Mouse (Mus musculus) Muller cell, postnatal 12 days (primary cell): Measurements from ENCODE around the gene Gm7138.
"Not testable (repeated sequence)": the region's sequence is repeated elsewhere in the genome, so short reads cannot be mapped to it uniquely, and the experiment has no call there.

Experiments used
- DNase-seq: peaks from one replicate; pipeline ENCODE4 v3.0.0-alpha.2; 2015; ENCODE audit errors: inconsistent ontology term

The Gm7138 gene

DNA sequence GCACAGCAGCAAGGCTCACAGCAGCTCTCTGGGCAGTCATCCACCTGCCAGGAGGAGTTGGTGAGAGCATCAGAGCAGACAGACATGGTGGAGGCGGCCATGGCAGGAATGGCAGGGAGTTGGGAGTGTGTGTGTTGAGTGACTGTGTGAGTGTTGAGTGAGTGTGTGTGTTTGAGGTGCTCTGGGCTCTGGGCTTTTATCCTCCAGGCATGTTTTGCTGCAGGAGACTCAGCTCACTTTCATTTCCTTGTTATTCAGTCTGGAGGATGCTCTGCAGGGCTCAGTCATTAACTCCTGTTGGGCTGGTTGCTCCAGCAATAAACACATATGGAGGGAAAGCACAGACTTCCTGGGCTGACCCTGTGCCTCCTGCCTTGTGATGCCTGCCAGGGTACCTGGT is at the start of gene Gm7138:
Gene Gm7138 (minus strand): TSS at position 101 of the 400 bp plus-strand sequence.
- DNase-seq = not testable (repeated sequence)

DNA sequence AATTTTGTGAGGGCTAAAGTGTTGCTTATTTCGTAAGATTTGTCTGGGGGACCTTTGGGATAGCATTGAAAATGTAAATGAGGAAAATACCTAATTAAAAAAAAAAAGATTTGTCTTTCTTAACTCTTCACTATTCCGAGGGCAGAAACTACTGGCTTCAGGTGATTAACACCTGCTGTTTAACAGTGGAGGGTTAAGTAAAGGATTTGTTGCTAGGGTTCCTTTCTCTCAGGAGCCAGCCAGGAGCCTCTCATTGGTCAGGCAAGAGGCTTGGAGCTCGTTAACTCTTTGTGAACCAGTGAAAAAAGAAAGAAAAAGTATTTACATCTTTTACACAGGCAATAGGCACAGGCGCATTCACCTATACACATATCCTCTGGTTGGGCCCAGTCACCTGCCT is 42.5 kb upstream of the Gm7138 start:
- DNase-seq = no peak

- DNase-seq = no peak
Observed at GRCm38 (mm10) chr10:77818523-77818922, 41.8 kb upstream of the Gm7138 start.

DNA sequence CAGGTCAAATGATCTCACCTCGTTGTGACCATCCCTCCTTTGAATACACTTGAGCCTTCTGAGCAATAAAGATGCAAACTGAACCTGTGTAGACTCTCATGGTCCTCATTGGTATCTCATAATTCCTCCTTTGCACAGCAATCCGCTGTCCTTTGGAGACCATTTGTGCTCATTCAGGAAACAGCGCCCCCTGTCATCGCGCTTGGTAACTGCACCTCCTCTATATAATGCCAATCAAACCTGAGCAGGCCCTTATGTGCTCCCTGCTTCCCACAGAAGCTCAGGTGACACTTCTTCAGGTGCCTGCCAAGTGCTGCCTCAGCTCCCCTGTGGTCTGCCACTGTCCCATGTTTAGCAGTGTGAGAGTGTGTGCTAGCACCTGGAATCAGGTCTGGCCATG is 38.8 kb upstream of the Gm7138 start:
- no peak for DNase-seq

DNA sequence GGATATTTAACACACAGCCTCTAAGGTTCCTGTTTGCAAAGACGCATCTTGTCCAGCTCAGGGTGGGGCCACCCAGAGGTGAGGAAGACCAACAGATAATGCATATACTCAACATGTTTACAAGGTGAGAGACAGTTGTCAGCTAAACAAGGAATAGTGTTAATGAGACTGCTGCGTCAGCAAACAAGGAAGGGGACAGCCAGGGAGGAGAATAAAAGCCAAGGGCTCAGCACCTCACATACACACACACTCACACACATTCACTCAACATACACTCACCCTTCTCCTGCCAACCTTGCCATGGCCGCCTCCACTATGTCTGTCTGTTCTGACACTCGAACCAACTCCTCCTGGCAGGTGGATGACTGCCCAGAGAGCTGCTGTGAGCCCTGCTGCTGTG is 37.6 kb upstream of the Gm7138 start, which contains the start of gene Gm2696:
Gene Gm2696 (plus strand): TSS at position 301 of the 400 bp plus-strand sequence.
- DNase-seq = no peak

GRCm38 (mm10) chr10:77811743-77812142 is 35.0 kb upstream of the Gm7138 start, which contains the start of gene Gm9507:
Gene Gm9507, minus strand, starts transcription at chr10:77811843.
- DNase-seq = no peak

- DNase-seq = no peak
Observed at GRCm38 (mm10) chr10:77804095-77804494, 27.4 kb upstream of the Gm7138 start.

DNA sequence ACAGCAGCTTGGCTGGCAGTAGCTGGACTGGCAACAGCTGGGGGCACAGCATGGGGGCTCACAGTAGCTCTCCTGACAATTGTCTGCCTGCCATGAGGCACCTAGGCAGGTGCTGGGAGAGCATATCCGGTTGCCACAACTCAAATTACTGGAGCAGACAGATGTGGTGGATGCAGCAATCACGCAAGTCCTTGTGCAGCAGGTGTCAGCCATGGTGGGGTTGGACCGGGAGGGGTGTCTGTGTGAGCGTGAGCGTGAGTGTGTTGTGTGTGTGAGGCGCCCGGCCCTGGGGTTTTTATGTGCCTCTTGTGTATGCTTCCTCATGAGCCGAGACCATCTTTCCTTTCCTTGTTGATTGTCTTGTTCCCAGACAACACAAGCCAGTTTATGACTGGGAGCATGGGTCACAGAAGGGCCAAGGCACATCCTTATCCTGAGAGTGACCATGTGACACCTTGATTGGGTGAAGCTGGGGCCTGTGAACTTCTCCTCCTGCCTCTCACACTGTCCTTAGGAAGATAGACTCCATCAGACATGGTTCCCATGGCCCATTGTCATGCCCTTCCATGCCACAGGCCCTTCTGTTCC is 22.3 kb upstream of the Gm7138 start, which contains the start of gene Gm19668:
Gene Gm19668 (minus strand): TSS at position 213 of the 588 bp plus-strand sequence.
- DNase-seq = no peak

GRCm38 (mm10) chr10:77798164-77798920 is 21.6 kb upstream of the Gm7138 start:
- DNase-seq = not testable (repeated sequence)

- DNase-seq = no peak
Observed at GRCm38 (mm10) chr10:77797677-77798076, 20.9 kb upstream of the Gm7138 start.

- DNase-seq = no peak
Observed at GRCm38 (mm10) chr10:77794976-77795375, 18.2 kb upstream of the Gm7138 start, which contains the start of gene Gm9639. Gene Gm9639, minus strand, starts transcription at chr10:77795076.

GRCm38 (mm10) chr10:77788621-77789020 is 11.9 kb upstream of the Gm7138 start:
- DNase-seq = no peak

DNA sequence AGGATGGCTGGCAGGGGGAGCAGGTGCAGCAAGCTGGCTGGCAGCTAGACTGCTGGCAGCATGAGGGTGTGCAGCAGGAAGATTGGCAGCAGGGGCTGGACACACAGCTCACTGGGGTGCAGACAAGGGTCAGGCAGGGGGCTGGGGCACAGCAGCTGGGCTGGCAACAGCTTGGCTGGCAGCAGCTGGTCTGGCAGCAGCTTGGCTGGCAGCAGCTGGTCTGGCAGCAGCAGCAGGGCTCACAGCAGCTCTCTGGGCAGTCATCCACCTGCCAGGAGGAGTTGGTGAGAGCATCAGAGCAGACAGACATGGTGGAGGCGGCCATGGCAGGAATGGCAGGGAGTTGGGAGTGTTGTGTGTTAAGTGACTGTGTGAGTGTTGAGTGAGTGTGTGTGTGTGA is 11.1 kb upstream of the Gm7138 start, which contains the start of gene Gm7137:
Gene Gm7137 (minus strand): TSS at position 325 of the 400 bp plus-strand sequence.
- DNase-seq = not testable (repeated sequence)

GRCm38 (mm10) chr10:77783396-77783795 is 6.7 kb upstream of the Gm7138 start:
- DNase-seq = not testable (repeated sequence)

DNA sequence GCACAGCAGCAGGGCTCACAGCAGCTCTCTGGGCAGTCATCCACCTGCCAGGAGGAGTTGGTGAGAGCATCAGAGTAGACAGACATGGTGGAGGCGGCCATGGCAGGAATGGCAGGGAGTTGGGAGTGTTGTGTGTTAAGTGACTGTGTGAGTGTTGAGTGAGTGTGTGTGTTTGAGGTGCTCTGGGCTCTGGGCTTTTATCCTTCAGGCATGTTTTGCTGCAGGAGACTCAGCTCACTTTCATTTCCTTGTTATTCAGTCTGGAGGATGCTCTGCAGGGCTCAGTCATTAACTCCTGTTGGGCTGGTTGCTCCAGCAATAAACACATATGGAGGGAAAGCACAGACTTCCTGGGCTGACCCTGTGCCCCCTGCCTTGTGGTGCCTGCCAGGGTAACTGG is 5.7 kb upstream of the Gm7138 start, which contains the start of gene Gm3250:
Gene Gm3250 (minus strand): TSS at position 101 of the 400 bp plus-strand sequence.
- not testable (repeated sequence) for DNase-seq

DNA sequence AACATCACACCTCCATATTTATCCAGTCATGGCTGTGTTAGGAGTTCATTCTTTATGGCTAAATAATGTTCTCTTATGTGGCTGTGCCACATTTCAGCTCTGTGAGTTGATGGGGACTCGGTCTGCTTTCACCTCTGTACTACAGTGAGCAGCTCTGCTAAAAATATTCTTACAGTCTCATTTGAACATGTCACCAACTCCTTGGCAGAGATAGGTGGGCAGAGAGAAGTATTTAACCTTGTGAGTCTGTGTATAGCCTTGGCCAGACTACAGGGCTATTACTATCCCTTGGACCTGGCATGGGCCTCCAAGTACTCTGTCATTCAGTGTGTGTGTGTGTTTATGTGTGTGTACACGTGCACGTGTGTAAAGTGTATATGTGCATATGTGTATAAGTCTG is 4.6 kb downstream of the Gm7138 start:
- not testable (repeated sequence) for DNase-seq

GRCm38 (mm10) chr10:77771225-77771624 is 5.5 kb downstream of the Gm7138 start, which contains the start of gene Gm3238:
Gene Gm3238, minus strand, starts transcription at chr10:77771325.
- not testable (repeated sequence) for DNase-seq

DNA sequence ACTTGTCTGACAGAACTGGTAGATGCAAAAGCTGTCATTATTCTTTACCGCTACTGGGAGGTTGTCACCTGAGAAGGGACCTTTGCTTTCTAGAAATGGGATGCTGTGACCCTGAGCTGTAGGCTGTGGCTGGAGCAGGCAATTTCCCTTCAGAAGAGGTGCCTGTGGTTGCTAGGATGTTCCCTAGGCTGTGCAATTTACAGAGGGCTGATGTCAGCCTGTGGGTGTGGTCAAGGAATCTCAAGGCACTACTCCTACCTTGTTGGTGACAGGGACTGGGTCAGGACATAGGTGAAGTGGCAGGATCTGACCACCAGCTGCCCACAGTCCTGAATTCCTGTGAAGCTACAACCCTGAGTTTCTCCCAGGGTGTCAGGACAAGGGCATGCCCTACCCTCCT is 7.0 kb downstream of the Gm7138 start:
- no peak for DNase-seq

DNA sequence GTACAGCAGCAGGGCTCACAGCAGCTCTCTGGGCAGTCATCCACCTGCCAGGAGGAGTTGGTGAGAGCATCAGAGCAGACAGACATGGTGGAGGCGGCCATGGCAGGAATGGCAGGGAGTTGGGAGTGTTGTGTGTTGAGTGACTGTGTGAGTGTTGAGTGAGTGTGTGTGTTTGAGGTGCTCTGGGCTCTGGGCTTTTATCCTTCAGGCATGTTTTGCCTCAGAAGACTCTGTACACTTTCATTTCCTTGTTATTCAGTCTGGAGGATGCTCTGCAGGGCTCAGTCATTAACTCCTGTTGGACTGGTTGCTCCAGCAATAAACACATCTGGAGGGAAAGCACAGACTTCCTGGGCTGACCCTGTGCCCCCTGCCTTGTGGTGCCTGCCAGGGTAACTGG is 17.2 kb downstream of the Gm7138 start, which contains the start of gene Gm3233:
Gene Gm3233 (minus strand): TSS at position 101 of the 400 bp plus-strand sequence.
- DNase-seq = not testable (repeated sequence)

GRCm38 (mm10) chr10:77753448-77753847 is 23.3 kb downstream of the Gm7138 start:
- no peak for DNase-seq

- DNase-seq = not testable (repeated sequence)
Observed at GRCm38 (mm10) chr10:77752312-77752711, 24.4 kb downstream of the Gm7138 start.

GRCm38 (mm10) chr10:77751254-77751653 is 25.5 kb downstream of the Gm7138 start, which contains the start of gene Gm9736:
Gene Gm9736, minus strand, starts transcription at chr10:77751354.
- DNase-seq = not testable (repeated sequence)
